7 mouse cellular contexts compared by ENCODE assay signal in genomic region chr13:73723081-73723668, GRCm38 (mm10). TPM values are rescaled to one million over a fixed set of nuclear protein-coding genes. Genes with fewer than 3 reads are reported as not detected.
DNase-seq lines count a peak whose midpoint lies in the region; ATAC-seq and TF ChIP-seq lines count a peak whose summit lies in the region.

No protein-coding gene starts in this region.

- H3K27me3 ChIP-seq in spleen, adult 2 months (ENCODE audit: control insufficient read depth, insufficient read depth, low read length) = no peaks in the 10 kb centered on the region
- no peaks in the 10 kb centered on the region for H3K27me3 ChIP-seq in kidney, postnatal 0 days (ENCODE audit: insufficient read depth, low read length)
- no peaks in the 10 kb centered on the region for H3K27me3 ChIP-seq in lung, postnatal 0 days (replicated peaks; ENCODE audit: insufficient read depth, low read length)
- no peaks in the 10 kb centered on the region for H3K27me3 ChIP-seq in stomach, embryonic 14.5 days (ENCODE audit: control insufficient read depth, insufficient read depth, low read length)

- 42% methylated on average over 8 of the region's 8 CpGs for WGBS in spleen, adult 2 months
- 23% methylated on average over 8 of the region's 8 CpGs for WGBS in kidney, postnatal 0 days
- 25% methylated on average over 8 of the region's 8 CpGs for WGBS in lung, postnatal 0 days
- 28% methylated on average over 8 of the region's 8 CpGs for WGBS in stomach, embryonic 14.5 days

- DNase-seq in spleen, adult 2 months (ENCODE audit: low read depth in 1 of 2, low spot score in 2 of 2) = peak in 1 of 2 experiments; percentile 20
- no peak for DNase-seq in spleen, postnatal 14 days (ENCODE audit: low spot score in 2 of 2)
- peak; percentile 68 for DNase-seq in adrenal gland, postnatal 14 days
- peak; percentile 30 to 49 for DNase-seq in frontal cortex, postnatal 25 days (ENCODE audit: low spot score in 2 of 2)
- DNase-seq in kidney, postnatal 0 days (ENCODE audit: low spot score) = peak; percentile 68
- peak; percentile 46 for DNase-seq in lung, postnatal 0 days (ENCODE audit: low spot score)

- H3K27ac ChIP-seq in spleen, adult 2 months (ENCODE audit: insufficient read depth, low read length) = no peak overlapping the region
- no peak overlapping the region for H3K27ac ChIP-seq in kidney, postnatal 0 days
- H3K27ac ChIP-seq in lung, postnatal 0 days (ENCODE audit: low read length) = no peak overlapping the region
- H3K27ac ChIP-seq in stomach, embryonic 14.5 days (ENCODE audit: low read length) = no peak overlapping the region

- no peak overlapping the region for H3K4me2 ChIP-seq in kidney, postnatal 0 days (ENCODE audit: low read length)
- no peak overlapping the region for H3K4me2 ChIP-seq in lung, postnatal 0 days (replicated peaks; ENCODE audit: low read depth, low read length)
- H3K4me2 ChIP-seq in stomach, embryonic 14.5 days (replicated peaks; ENCODE audit: low read depth, low read length) = no peak overlapping the region

- TF ChIP-seq CTCF in spleen, adult 2 months (IDR thresholded peaks at IDR 0.05; ENCODE audit: extremely low read depth, insufficient read depth, insufficient read length, insufficient replicate concordance) = peak; percentile 33; the same call in 1 of the 2 replicates
- TF ChIP-seq CTCF in kidney, postnatal 0 days (IDR thresholded peaks at IDR 0.05; ENCODE audit: low read depth) = peak; percentile 77
- TF ChIP-seq CTCF in lung, postnatal 0 days (IDR thresholded peaks at IDR 0.05) = peak; percentile 77

- no peak overlapping the region for H3K9ac ChIP-seq in kidney, postnatal 0 days (ENCODE audit: low read depth, low read length)
- H3K9ac ChIP-seq in lung, postnatal 0 days (replicated peaks; ENCODE audit: low read depth) = no peak overlapping the region
- no peak overlapping the region for H3K9ac ChIP-seq in stomach, embryonic 14.5 days (replicated peaks; ENCODE audit: low read depth, low read length)

- H3K36me3 ChIP-seq in spleen, adult 2 months (ENCODE audit: control insufficient read depth, insufficient read depth, low read length) = no peaks in the 10 kb centered on the region
- H3K36me3 ChIP-seq in kidney, postnatal 0 days (ENCODE audit: insufficient read depth, low read length) = no peaks in the 10 kb centered on the region
- H3K36me3 ChIP-seq in lung, postnatal 0 days (ENCODE audit: insufficient read depth, low read length) = no peaks in the 10 kb centered on the region
- H3K36me3 ChIP-seq in stomach, embryonic 14.5 days (ENCODE audit: control insufficient read depth, insufficient read depth, low read length) = no peaks in the 10 kb centered on the region

- no peak overlapping the region for H3K4me3 ChIP-seq in spleen, adult 2 months (ENCODE audit: extremely low read depth, insufficient read depth, insufficient read length)
- no peak overlapping the region for H3K4me3 ChIP-seq in kidney, postnatal 0 days (replicated peaks; ENCODE audit: low read depth, low read length)
- no peak overlapping the region for H3K4me3 ChIP-seq in lung, postnatal 0 days (ENCODE audit: low read depth, low read length)
- H3K4me3 ChIP-seq in stomach, embryonic 14.5 days (ENCODE audit: low read depth, low read length) = no peak overlapping the region

- no peaks in the 10 kb centered on the region for H3K9me3 ChIP-seq in kidney, postnatal 0 days (replicated peaks; ENCODE audit: low read length)
- no peaks in the 10 kb centered on the region for H3K9me3 ChIP-seq in lung, postnatal 0 days (ENCODE audit: low read length)
- no peaks in the 10 kb centered on the region for H3K9me3 ChIP-seq in stomach, embryonic 14.5 days (ENCODE audit: control insufficient read depth, low read depth, low read length)

- TF ChIP-seq POLR2A in spleen, adult 2 months (IDR thresholded peaks at IDR 0.05; ENCODE audit: low read depth, low read length) = no peak

- ATAC-seq in kidney, postnatal 0 days (replicated peaks; ENCODE audit: low FRiP score, low read depth) = peak; percentile 72
- ATAC-seq in lung, postnatal 0 days = no peak; the same call in 1 of the 2 replicates
- 0 out of 2 replicates have a peak, but pooled peaks have one; percentile 46 for ATAC-seq in stomach, embryonic 14.5 days (ENCODE audit: insufficient number of reproducible peaks, insufficient read depth, low FRiP score, low read depth)

- TF ChIP-seq EP300 in lung, postnatal 0 days (IDR thresholded peaks at IDR 0.05) = no peak

- no peaks in the 10 kb centered on the region for H3K4me1 ChIP-seq in spleen, adult 2 months (ENCODE audit: control insufficient read depth, insufficient read depth, insufficient read length)
- no peaks in the 10 kb centered on the region for H3K4me1 ChIP-seq in kidney, postnatal 0 days (replicated peaks; ENCODE audit: insufficient read depth, low read length)
- no peaks in the 10 kb centered on the region for H3K4me1 ChIP-seq in lung, postnatal 0 days (ENCODE audit: insufficient read depth, low read depth, low read length)
- no peaks in the 10 kb centered on the region for H3K4me1 ChIP-seq in stomach, embryonic 14.5 days (ENCODE audit: control insufficient read depth, insufficient read depth, low read length)

RNA-seq across cellular contexts. Expression of gene Slc12a7, which starts 9.7 kb away (rescaled TPM):
- 56.2 and 60.2 TPM in 2 replicates for polyA plus RNA-seq in spleen, adult 2 months (2012; rRNA removed)
- total RNA-seq in adrenal gland, postnatal 14 days (2021) = 32.3 and 34.2 TPM in 2 replicates
- polyA plus RNA-seq in kidney, postnatal 0 days (2015; fragmentation: Nextera tagmentation; extraction: Ambion mirVana) = 14.7 and 16.1 TPM in 2 replicates
- polyA plus RNA-seq in lung, postnatal 0 days (2015; fragmentation: Nextera tagmentation; extraction: Ambion mirVana) = 10.4 and 10.5 TPM in 2 replicates
- polyA plus RNA-seq in stomach, embryonic 14.5 days (2014; fragmentation: Nextera tagmentation; extraction: Ambion mirVana) = 20.1 and 21.8 TPM in 2 replicates

RNA-seq across cellular contexts. Expression of gene Slc6a19, which starts 18.5 kb away (rescaled TPM):
- 0.28 and 0.44 TPM in 2 replicates for polyA plus RNA-seq in spleen, adult 2 months (2012; rRNA removed)
- 0.37 and 0.98 TPM in 2 replicates for total RNA-seq in adrenal gland, postnatal 14 days (2021)
- 5.7 and 5.9 TPM in 2 replicates for polyA plus RNA-seq in kidney, postnatal 0 days (2015; fragmentation: Nextera tagmentation; extraction: Ambion mirVana)
- not detected in 2 replicates for polyA plus RNA-seq in lung, postnatal 0 days (2015; fragmentation: Nextera tagmentation; extraction: Ambion mirVana)
- not detected in 2 replicates for polyA plus RNA-seq in stomach, embryonic 14.5 days (2014; fragmentation: Nextera tagmentation; extraction: Ambion mirVana)

RNA-seq across cellular contexts. Expression of gene Slc6a18, which starts 45.4 kb away (rescaled TPM):
- polyA plus RNA-seq in spleen, adult 2 months (2012; rRNA removed) = 0.42 TPM in 1 of 2 replicates, not detected in the other
- not detected in 2 replicates for total RNA-seq in adrenal gland, postnatal 14 days (2021)
- polyA plus RNA-seq in kidney, postnatal 0 days (2015; fragmentation: Nextera tagmentation; extraction: Ambion mirVana) = 75.5 and 76.6 TPM in 2 replicates
- not detected in 2 replicates for polyA plus RNA-seq in lung, postnatal 0 days (2015; fragmentation: Nextera tagmentation; extraction: Ambion mirVana)
- not detected in 2 replicates for polyA plus RNA-seq in stomach, embryonic 14.5 days (2014; fragmentation: Nextera tagmentation; extraction: Ambion mirVana)

Comparison
In these comparisons a context has a peak if more than half of its experiments do, and no peak if none do; other contexts are left out.
1. DNase-seq: peak in adrenal gland, postnatal 14 days (single experiment), frontal cortex, postnatal 25 days (2 of 2), kidney, postnatal 0 days (single experiment) and lung, postnatal 0 days (single experiment); none in spleen, postnatal 14 days (0 of 2).
2. RNA of gene Slc6a18, which starts 45.4 kb away (polyA plus RNA-seq): 75.5 to 76.6 TPM in kidney, postnatal 0 days; 0.42 TPM in spleen, adult 2 months, not detected in lung, postnatal 0 days and not detected in stomach, embryonic 14.5 days; every median in the first group is over 10 times any median in the second.
3. Peak in every context shown above with its lines, with median percentiles within 50 percentile points of each other: CTCF ChIP-seq.